Mouse (Mus musculus) thymus, adult 2 months (tissue): ENCODE data around the gene Phc2. TPM values are rescaled to one million over a fixed set of nuclear protein-coding genes. Genes with fewer than 3 reads are reported as not detected.

Source experiments
- DNase-seq: peaks from one replicate; pipeline ENCODE4 v3.0.0; 2021
- H3K27ac ChIP-seq: fragments of 200-500 bp; 2 replicates; pipeline ENCODE4 v1.5.1; 2012; ENCODE audit warnings: low read length, control low read depth; ENCODE audit not compliant: control insufficient read depth, insufficient read depth
- H3K27me3 ChIP-seq: fragments of 200-500 bp; 2 replicates; pipeline ENCODE4 v1.6.1; 2012; ENCODE audit warnings: mild to moderate bottlenecking, low read length, moderate library complexity, mixed read lengths; ENCODE audit not compliant: control insufficient read depth, insufficient read depth
- H3K36me3 ChIP-seq: fragments of 200-500 bp; 2 replicates; pipeline ENCODE4 v1.6.1; 2012; ENCODE audit warnings: mild to moderate bottlenecking, low read length, moderate library complexity; ENCODE audit not compliant: control insufficient read depth, insufficient read depth
- H3K4me1 ChIP-seq: fragments of 200-500 bp; replicated peaks from 2 replicates; pipeline ENCODE4 v1.6.1; 2012; ENCODE audit warnings: low read length; ENCODE audit not compliant: control insufficient read depth, insufficient read depth
- H3K4me3 ChIP-seq: fragments of 200-500 bp; 2 replicates; pipeline ENCODE4 v1.5.1; 2012; ENCODE audit warnings: mild to moderate bottlenecking, low read length, control low read depth, moderate library complexity; ENCODE audit not compliant: control insufficient read depth, insufficient read depth
- CTCF ChIP-seq: fragments of 200-500 bp; IDR thresholded peaks from 2 replicates; pipeline ENCODE4 v1.5.1; 2012; ENCODE audit warnings: mild to moderate bottlenecking, control low read depth, low read length, moderate library complexity, borderline replicate concordance; ENCODE audit not compliant: control insufficient read depth, poor library complexity, insufficient read depth; ENCODE audit errors: extremely low read depth
- POLR2A ChIP-seq: fragments of 200-500 bp; IDR thresholded peaks from 2 replicates; pipeline ENCODE4 v1.6.1; 2012; ENCODE audit warnings: mild to moderate bottlenecking, low read length, control low read depth, moderate library complexity; ENCODE audit not compliant: control insufficient read depth, poor library complexity, insufficient read depth; ENCODE audit errors: extremely low read depth
- WGBS: fragments of 180-500 bp; shearing (Covaris S2); methylation state at CpG from one replicate; pipeline ENCODE4 v1.1.7; 2018; 5-methylcytosine and 5-hydroxymethylcytosine counted together
- polyA plus RNA-seq: library from polyadenylated mRNA; depleted of rRNA; stranded (reverse); fragments of >200 nt; gene quantifications from 2 replicates; pipeline ENCODE4 v1.2.3, GENCODE M21; 2012

Phc2 gene
- polyA plus RNA-seq, 1 experiment, result 139 TPM

DNA sequence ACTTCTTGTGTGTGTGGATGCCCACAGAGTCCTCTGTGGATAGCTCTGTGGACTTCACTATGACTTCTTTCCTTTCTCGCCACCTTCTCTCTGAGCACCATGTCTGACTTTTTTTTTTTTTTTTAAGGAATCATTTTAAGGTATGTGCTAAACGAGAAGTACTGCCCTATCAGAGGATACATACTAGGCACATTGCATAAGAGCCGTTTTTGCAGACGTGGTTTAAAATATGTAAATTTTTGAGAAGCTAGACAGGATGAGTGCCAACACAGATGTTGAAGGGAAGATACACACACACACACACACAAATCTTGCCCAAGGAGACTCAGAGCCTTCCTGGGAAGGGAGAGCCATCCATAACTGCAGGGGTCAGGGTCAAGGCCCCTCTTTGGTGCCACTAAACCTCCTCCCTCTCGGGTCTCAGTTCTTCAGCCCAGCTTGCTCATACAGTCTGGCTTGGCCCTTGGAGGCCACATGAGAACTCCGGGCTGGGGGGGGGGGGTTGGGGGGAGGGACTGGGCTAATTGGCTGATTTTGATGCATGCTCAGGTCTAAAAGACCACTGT is 35.3 kb downstream of the Phc2 start:
- Histone ChIP-seq H3K36me3 (no peaks in the 10 kb centered on the region), H3K4me3 (no peak overlapping the region), H3K27me3 (no peaks in the 10 kb centered on the region), H3K4me1 (peaks cover 30% of the 10 kb centered on the region), H3K27ac (no peak overlapping the region)
- TF ChIP-seq POLR2A, result no peak
- TF ChIP-seq CTCF, result no peak
- no peak for DNase-seq
- WGBS, result 40% methylated on average over 6 of the region's 6 CpGs

DNA sequence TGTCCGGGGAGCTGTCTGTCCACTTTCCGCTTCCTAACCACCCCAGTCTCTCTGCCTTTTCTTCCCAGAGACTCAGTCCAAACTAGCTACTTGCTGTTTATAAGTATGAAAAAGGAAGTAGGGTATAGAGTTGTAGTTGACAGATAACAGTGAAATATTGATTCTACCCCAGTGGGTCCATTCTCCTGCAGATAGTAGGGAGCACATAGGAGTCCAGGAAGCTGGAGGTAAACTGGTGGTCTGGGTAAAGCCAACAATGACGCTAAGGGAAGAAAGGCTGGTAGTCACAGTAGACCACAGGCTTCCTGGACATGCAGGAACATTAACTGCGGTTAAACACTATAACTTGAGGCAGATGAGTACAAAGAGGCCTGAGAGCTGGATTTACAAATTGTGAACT is 36.7 kb downstream of the Phc2 start:
- no peak for TF ChIP-seq POLR2A
- no peak for TF ChIP-seq CTCF
- WGBS, result 30% methylated on average over 4 of the region's 4 CpGs
- H3K36me3 ChIP-seq, result no peaks in the 10 kb centered on the region
- H3K27me3 ChIP-seq, result no peaks in the 10 kb centered on the region
- H3K4me3 ChIP-seq, result no peak overlapping the region
- DNase-seq, result no peak
- no peak overlapping the region for H3K27ac ChIP-seq
- peaks cover 30% of the 10 kb centered on the region for H3K4me1 ChIP-seq

DNA sequence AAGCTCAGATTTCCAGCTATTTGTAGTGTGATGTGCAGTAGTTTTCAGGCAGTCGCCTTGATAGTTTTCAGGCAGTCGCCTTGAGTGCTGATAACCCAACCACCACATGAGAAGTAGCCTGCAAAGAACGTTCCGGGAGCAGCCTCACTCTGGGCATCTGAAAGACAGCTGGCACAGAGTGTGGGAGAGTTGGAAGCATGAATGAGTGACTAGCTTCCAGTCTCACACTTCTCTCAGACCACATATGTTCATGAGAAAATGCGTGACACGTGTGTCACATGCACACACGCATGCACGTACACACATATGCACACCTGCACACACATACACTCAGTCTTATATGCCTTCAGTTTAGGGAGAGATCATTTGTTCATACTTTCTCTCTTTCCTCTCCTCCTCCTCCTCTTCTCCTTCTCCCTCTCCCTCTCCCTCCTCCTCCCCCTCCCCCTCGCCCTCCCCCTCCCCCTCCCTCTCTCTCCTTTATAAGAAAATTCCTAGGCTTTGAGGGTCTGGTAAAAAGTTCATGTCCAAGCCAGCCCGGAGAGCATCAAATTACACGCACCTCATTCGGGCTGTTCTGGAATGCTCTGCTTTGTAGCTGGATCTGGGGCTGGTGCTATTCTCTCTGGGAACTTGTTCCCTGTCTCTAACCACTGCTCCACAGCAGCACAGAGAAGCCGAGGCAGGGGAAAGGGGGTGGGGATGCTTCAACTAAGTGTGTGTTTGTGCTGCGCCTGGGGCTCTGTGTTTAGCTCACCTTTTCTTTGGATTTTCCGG is 37.8 kb downstream of the Phc2 start:
- WGBS, result 72% methylated on average over 15 of the region's 15 CpGs
- H3K36me3 ChIP-seq, result no peaks in the 10 kb centered on the region
- H3K4me1 ChIP-seq, result peaks cover 30% of the 10 kb centered on the region
- DNase-seq, result no peak
- no peak overlapping the region for H3K4me3 ChIP-seq
- no peaks in the 10 kb centered on the region for H3K27me3 ChIP-seq
- H3K27ac ChIP-seq, result no peak overlapping the region
- no peak for TF ChIP-seq POLR2A
- TF ChIP-seq CTCF, result no peak

DNA sequence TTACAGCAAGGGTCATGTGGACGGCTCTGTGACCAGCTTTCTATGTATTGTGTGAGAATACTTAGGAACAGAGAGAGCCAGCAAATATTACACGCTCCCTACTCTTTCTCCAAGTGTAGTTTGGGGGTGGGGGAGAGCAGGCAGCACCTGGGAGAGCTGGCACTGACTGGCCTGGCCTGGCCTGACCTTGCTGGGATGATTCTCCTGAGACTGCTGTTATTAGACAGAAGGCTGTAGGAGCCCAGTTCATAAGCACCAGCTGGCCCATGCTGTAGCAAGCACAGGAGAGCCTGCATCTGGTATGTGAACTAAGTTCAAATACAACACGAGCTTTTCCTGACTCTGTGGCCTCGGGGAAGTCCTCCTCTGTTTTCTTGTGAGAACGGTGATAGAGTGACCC is 38.7 kb downstream of the Phc2 start:
- Histone ChIP-seq H3K4me1 (peaks cover 29% of the 10 kb centered on the region), H3K4me3 (no peak overlapping the region), H3K27me3 (no peaks in the 10 kb centered on the region), H3K27ac (no peak overlapping the region), H3K36me3 (no peaks in the 10 kb centered on the region)
- TF ChIP-seq POLR2A (no peak), CTCF (no peak)
- DNase-seq, result no peak
- 80% methylated on average over 5 of the region's 5 CpGs for WGBS

DNA sequence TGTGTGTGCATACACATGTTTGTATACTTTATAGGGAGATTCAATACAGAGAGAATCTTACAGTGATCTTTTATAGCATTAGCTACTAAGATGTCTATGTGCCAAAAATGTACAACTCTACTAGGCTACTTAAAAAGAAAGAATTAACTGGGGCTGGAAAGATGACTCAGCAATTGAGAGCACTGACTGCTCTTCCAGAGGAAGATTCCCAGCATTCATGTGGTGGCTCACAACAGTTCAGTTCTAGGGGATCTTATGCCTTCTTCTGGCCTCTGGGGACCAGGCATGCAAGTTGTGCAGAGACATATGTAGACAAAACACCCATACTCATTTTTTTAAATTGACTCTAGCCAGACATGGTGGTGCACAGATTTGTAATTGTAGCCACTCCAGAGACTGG is 39.8 kb downstream of the Phc2 start:
- H3K4me1 ChIP-seq, result peaks cover 22% of the 10 kb centered on the region
- H3K36me3 ChIP-seq, result no peaks in the 10 kb centered on the region
- H3K27ac ChIP-seq, result no peak overlapping the region
- DNase-seq, result no peak
- H3K4me3 ChIP-seq, result no peak overlapping the region
- TF ChIP-seq POLR2A (no peak), CTCF (no peak)
- H3K27me3 ChIP-seq, result no peaks in the 10 kb centered on the region

DNA sequence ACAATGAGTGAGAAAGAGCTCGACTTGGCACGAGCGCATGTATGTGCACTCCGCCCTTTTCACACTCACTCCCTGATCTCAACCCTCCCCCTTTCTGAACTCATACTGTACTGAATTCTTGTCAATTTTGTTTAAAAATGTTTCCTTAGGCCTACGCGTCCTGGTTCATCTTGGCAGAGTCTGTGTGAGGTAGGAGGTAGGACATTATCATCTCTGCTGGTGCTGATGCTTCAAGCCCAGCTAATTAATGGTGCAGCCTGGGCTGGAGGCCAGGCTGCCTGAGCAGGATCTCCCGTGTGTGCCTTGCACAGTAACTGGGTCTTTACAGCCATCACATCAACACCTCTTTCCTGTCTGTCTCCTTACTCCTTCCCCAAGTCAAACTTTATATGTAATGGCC is 40.6 kb downstream of the Phc2 start:
- 95% methylated on average over 7 of the region's 7 CpGs for WGBS
- H3K36me3 ChIP-seq, result no peaks in the 10 kb centered on the region

More for the DNA sequence above, 40.6 kb downstream of the Phc2 start:
- no peak for TF ChIP-seq CTCF
- no peak for TF ChIP-seq POLR2A
- H3K27me3 ChIP-seq, result no peaks in the 10 kb centered on the region
- H3K4me3 ChIP-seq, result no peak overlapping the region
- peaks cover 17% of the 10 kb centered on the region for H3K4me1 ChIP-seq
- H3K27ac ChIP-seq, result no peak overlapping the region
- DNase-seq, result no peak
